Mouse (Mus musculus): ENCODE data around the gene Dnase2b.

GRCm38 (mm10) chr3:146628227-146628982, 13.0 kb upstream of the Dnase2b start:
- TF ChIP-seq CTCF (IDR thresholded peaks at IDR 0.05; ENCODE audit: insufficient read depth, low read depth, low read length) = no peak
- no peak for TF ChIP-seq POLR2A (IDR thresholded peaks at IDR 0.05; ENCODE audit: insufficient read depth, low read depth, low read length)
